Mouse (Mus musculus) spleen, adult 2 months (tissue): ENCODE measurements around the gene Tnfrsf13c.

Source experiments
- CTCF ChIP-seq: fragments of 200-500 bp; IDR thresholded peaks from 2 replicates; pipeline ENCODE4 v1.5.1; 2011; ENCODE audit warnings: mild to moderate bottlenecking, inconsistent platforms; ENCODE audit not compliant: insufficient read depth, insufficient read length, insufficient replicate concordance; ENCODE audit errors: extremely low read depth
- POLR2A ChIP-seq: fragments of 200-500 bp; IDR thresholded peaks from 2 replicates; pipeline ENCODE4 v1.6.1; 2011; ENCODE audit warnings: low read depth, low read length, inconsistent platforms

DNA sequence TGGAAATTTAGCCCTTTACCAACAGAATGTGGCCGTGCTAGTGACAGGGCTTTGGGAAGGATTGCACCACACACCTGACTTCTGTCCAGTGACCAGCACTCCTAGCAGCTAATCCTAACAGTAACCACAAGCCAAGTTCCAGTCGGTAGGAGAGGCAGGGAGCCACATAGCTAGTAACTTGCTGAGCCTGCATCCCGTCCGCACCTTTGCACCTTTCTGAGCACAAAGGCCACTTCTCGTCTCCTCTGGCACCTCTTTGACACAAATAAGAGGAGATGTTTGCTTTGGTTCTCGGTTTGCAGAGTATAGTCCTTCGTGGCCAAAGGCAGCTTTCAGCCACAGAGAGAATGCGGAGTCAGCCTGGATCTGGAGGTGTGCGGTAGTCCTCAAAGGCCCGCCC is 39.5 kb downstream of the Tnfrsf13c start:
- no peak for TF ChIP-seq POLR2A
- no peak for TF ChIP-seq CTCF
